ENCODE assay signal across 8 mouse cellular contexts in the genomic region with DNA sequence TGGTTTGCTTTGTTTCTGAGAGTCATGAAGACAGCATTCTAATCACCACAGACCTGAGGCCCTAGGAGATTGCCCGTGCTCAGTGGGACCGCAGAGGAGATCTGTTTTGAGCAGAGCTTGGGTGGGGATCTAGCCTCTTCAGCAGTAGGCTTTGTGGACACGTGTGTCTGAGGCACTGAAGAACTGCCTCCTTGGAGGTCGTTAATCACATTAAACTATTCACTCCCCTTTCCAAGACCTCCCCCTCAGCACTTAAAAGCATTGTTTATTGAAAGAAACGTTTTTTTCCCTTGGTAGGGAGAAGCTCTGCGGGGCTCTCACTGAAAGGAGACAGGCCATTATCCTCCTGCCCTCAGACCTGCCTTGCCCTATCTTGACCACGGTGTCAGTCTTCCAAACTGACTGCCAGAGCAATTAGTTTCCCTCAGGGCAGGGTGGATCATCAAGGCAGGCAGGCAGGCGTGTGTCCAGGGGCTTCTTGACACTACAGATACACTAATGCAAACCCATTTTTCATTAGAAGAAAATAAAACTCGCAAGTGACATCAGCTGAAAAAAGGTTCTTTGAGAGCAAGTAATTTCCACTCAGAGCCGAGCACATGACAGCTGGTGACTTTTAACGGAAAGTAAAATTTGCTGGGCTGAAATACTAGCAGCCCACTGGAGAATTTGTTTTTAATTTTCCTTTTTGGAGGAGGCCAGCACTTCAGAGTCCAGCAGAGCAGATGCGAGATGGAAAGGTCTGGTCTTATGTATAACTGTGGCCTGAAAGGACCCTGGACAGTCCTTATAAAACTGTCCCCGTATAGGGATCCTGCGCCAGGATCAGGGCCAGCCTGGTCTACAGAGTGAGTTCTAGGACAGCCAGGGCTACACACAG. TPM values are rescaled to one million over a fixed set of nuclear protein-coding genes. Genes with fewer than 3 reads are reported as not detected.
DNase-seq lines count a peak whose midpoint lies in the region; ATAC-seq and TF ChIP-seq lines count a peak whose summit lies in the region.

No protein-coding gene starts in this region.

- intact Hi-C loops in heart, postnatal 10 days (cut with DNase I): no loop called here

- H3K27ac ChIP-seq in intestine, embryonic 14.5 days (ENCODE audit: low read depth): peak overlapping the region; percentile 88
- no peak overlapping the region for H3K27ac ChIP-seq in intestine, postnatal 0 days (ENCODE audit: low read depth, low read length)

- no peaks in the 10 kb centered on the region for H3K36me3 ChIP-seq in intestine, embryonic 14.5 days (ENCODE audit: control insufficient read depth, insufficient read depth, low read length)
- no peaks in the 10 kb centered on the region for H3K36me3 ChIP-seq in intestine, postnatal 0 days (ENCODE audit: control insufficient read depth, insufficient read depth)

- H3K4me1 ChIP-seq in intestine, embryonic 14.5 days (replicated peaks; ENCODE audit: control insufficient read depth, insufficient read depth, low read length): peaks cover 30% of the 10 kb centered on the region
- H3K4me1 ChIP-seq in intestine, postnatal 0 days (replicated peaks; ENCODE audit: control insufficient read depth, insufficient read depth, low read length): no peaks in the 10 kb centered on the region

- TF ChIP-seq CTCF in intestine, postnatal 0 days (IDR thresholded peaks at IDR 0.05; ENCODE audit: low read depth): no peak

- 23% methylated on average over 14 of the region's 14 CpGs for whole genome bisulfite sequencing in intestine, embryonic 14.5 days
- 44% methylated on average over 14 of the region's 14 CpGs for WGBS in intestine, postnatal 0 days

- 0 out of 2 replicates have a peak, but pooled peaks have one; percentile 41 for ATAC-seq in intestine, embryonic 14.5 days (replicated peaks; ENCODE audit: low FRiP score, low TSS enrichment, low read depth)
- no peak for ATAC-seq in intestine, postnatal 0 days
- ATAC-seq in monocyte, adult 5-6 weeks (replicated peaks; ENCODE audit: insufficient number of reproducible peaks, low FRiP score, low TSS enrichment, poor library complexity, severe bottlenecking): no peak

- no peaks in the 10 kb centered on the region for H3K9me3 ChIP-seq in intestine, embryonic 14.5 days (ENCODE audit: control insufficient read depth, low read length)
- no peaks in the 10 kb centered on the region for H3K9me3 ChIP-seq in intestine, postnatal 0 days (ENCODE audit: control insufficient read depth)

- H3K4me2 ChIP-seq in intestine, embryonic 14.5 days (ENCODE audit: low read length): no peak overlapping the region
- H3K4me2 ChIP-seq in intestine, postnatal 0 days (replicated peaks; ENCODE audit: low read depth): no peak overlapping the region

- no peaks in the 10 kb centered on the region for H3K27me3 ChIP-seq in intestine, embryonic 14.5 days (replicated peaks; ENCODE audit: control insufficient read depth, insufficient read depth, low read length)
- H3K27me3 ChIP-seq in intestine, postnatal 0 days (replicated peaks; ENCODE audit: control insufficient read depth, insufficient read depth, low read length): no peaks in the 10 kb centered on the region

- peak; percentile 67 for DNase-seq in intestine, embryonic 14.5 days (ENCODE audit: low spot score)
- DNase-seq in embryo, embryonic 9.5 days (ENCODE audit: extremely low spot score): peak; percentile 72
- DNase-seq in heart, postnatal 10 days: peak; percentile 30 to 43
- peak; percentile 57 for DNase-seq in neural tube, embryonic 10.5 days (ENCODE audit: extremely low spot score, low spot score)
- DNase-seq in spleen, postnatal 4 days (ENCODE audit: low spot score in 2 of 2): no peak
- DNase-seq in layer of hippocampus, adult 9-11 months: no peak

- H3K9ac ChIP-seq in intestine, embryonic 14.5 days (ENCODE audit: low read length): no peak overlapping the region
- H3K9ac ChIP-seq in intestine, postnatal 0 days (ENCODE audit: low read depth, low read length): no peak overlapping the region

- H3K4me3 ChIP-seq in intestine, embryonic 14.5 days (ENCODE audit: low read depth, low read length): no peak overlapping the region
- H3K4me3 ChIP-seq in intestine, postnatal 0 days (ENCODE audit: low read depth, low read length): no peak overlapping the region

RNA-seq across cellular contexts. Expression of gene Angptl1, which starts 56.2 kb away (rescaled TPM):
- polyA plus RNA-seq in intestine, embryonic 14.5 days (2014; fragmentation: Nextera tagmentation; extraction: Ambion mirVana): 38.7 and 45.9 TPM in 2 replicates
- polyA plus RNA-seq in intestine, postnatal 0 days (2015; fragmentation: Nextera tagmentation; extraction: Ambion mirVana): 18.8 and 20.9 TPM in 2 replicates
- 1 to 10 TPM; 2.4 to 2.5 TPM for total RNA-seq in heart, postnatal 10 days (2021)
- total RNA-seq in monocyte, adult 5-6 weeks (2017): not detected in 3 replicates

Comparison
In these comparisons a context has a peak if more than half of its experiments do, and no peak if none do; other contexts are left out.
1. DNase-seq: peak in intestine, embryonic 14.5 days (single experiment), embryo, embryonic 9.5 days (single experiment), heart, postnatal 10 days (2 of 2) and neural tube, embryonic 10.5 days (single experiment); none in spleen, postnatal 4 days (0 of 2) and layer of hippocampus, adult 9-11 months (single experiment).